Mouse (Mus musculus): Measurements from ENCODE around the gene Erg. TPM values are rescaled to one million over a fixed set of nuclear protein-coding genes. Genes with fewer than 3 reads are reported as not detected.

Erg gene
- polyA plus RNA-seq, 1 experiment from 2014 or later: 2.7 TPM

DNA sequence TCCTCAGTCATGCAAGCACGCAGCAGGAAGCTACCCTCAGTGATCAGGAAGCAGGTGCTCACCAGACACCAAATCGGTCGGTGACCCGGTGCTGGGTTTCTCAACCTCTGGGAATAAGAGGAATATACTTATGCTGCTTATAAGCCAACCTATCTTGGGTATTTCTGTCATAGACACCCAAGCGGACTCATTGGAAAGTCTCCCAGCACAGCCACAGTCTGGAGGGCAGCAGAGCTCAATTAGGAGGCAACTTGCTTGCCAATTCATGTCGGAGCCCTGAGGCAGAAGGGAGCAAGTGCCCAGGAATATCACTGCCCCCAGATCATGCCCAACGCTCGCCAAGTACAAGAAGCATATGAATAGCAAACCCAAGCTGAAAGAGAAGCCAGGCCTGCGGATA lies 184.5 kb downstream of the Erg start:
- no peaks in the 10 kb centered on the region for H3K36me3 ChIP-seq (ENCODE audit: control insufficient read depth, insufficient read depth, low read length)
- H3K9ac ChIP-seq (replicated peaks; ENCODE audit: low read depth, low read length): no peak overlapping the region
- H3K4me1 ChIP-seq (ENCODE audit: control insufficient read depth, insufficient read depth, low read length): no peaks in the 10 kb centered on the region
- no peak overlapping the region for H3K4me3 ChIP-seq (ENCODE audit: low read depth, low read length)
- no peak for ATAC-seq (ENCODE audit: insufficient number of reproducible peaks, insufficient read depth, low FRiP score, low read depth)
- 88% methylated on average over 9 of the region's 9 CpGs for WGBS
- H3K27ac ChIP-seq (ENCODE audit: low read length): no peak overlapping the region
- H3K27me3 ChIP-seq (ENCODE audit: control insufficient read depth, insufficient read depth, low read length): no peaks in the 10 kb centered on the region
- H3K4me2 ChIP-seq (replicated peaks; ENCODE audit: low read depth, low read length): no peak overlapping the region
- no peaks in the 10 kb centered on the region for H3K9me3 ChIP-seq (ENCODE audit: control insufficient read depth, low read depth, low read length)

- H3K27ac ChIP-seq (ENCODE audit: low read length): no peak overlapping the region
These were observed 187.5 kb downstream of the Erg start for GRCm38 (mm10) chr16:95398761-95399343.

DNA sequence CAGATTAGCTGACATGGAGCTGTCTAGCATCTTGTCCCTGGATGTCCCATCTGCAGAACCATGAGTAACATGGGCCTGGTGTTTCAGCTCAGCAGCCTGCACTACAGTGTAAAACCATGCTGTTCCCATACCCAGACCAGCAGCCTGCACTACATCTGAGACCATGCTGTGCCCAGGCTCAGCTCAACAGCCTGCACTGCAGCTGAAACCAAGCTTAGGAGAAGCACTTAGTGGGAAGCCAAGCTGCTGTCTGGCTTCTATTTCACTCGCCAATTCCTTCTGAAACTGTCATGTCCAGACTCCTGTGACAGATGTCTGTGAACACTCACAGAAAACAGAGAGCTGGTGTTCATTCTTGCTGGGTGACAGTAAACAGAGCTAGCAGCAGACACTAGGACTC lies 195.6 kb downstream of the Erg start:
- Histone ChIP-seq H3K9me3 (ENCODE audit: control insufficient read depth, low read depth, low read length) (no peaks in the 10 kb centered on the region), H3K4me2 (replicated peaks; ENCODE audit: low read depth, low read length) (no peak overlapping the region), H3K9ac (replicated peaks; ENCODE audit: low read depth, low read length) (no peak overlapping the region), H3K36me3 (ENCODE audit: control insufficient read depth, insufficient read depth, low read length) (no peaks in the 10 kb centered on the region), H3K4me1 (ENCODE audit: control insufficient read depth, insufficient read depth, low read length) (no peaks in the 10 kb centered on the region), H3K27ac (ENCODE audit: low read length) (no peak overlapping the region; the same call in 1 of the 2 replicates), H3K4me3 (ENCODE audit: low read depth, low read length) (no peak overlapping the region), H3K27me3 (ENCODE audit: control insufficient read depth, insufficient read depth, low read length) (no peaks in the 10 kb centered on the region)
- WGBS: 44% methylated on average over 1 of the region's 1 CpGs
- no peak for ATAC-seq (ENCODE audit: insufficient number of reproducible peaks, insufficient read depth, low FRiP score, low read depth)

More at GRCm38 (mm10) chr16:95398761-95399343, 187.5 kb downstream of the Erg start:
- H3K4me2 ChIP-seq (replicated peaks; ENCODE audit: low read depth, low read length): no peak overlapping the region
- H3K9ac ChIP-seq (replicated peaks; ENCODE audit: low read depth, low read length): no peak overlapping the region
- H3K27me3 ChIP-seq (ENCODE audit: control insufficient read depth, insufficient read depth, low read length): no peaks in the 10 kb centered on the region
- no peaks in the 10 kb centered on the region for H3K36me3 ChIP-seq (ENCODE audit: control insufficient read depth, insufficient read depth, low read length)
- WGBS: 63% methylated on average over 11 of the region's 11 CpGs
- no peaks in the 10 kb centered on the region for H3K9me3 ChIP-seq (ENCODE audit: control insufficient read depth, low read depth, low read length)
- no peaks in the 10 kb centered on the region for H3K4me1 ChIP-seq (ENCODE audit: control insufficient read depth, insufficient read depth, low read length)
- ATAC-seq (ENCODE audit: insufficient number of reproducible peaks, insufficient read depth, low FRiP score, low read depth): no peak
- no peak overlapping the region for H3K4me3 ChIP-seq (ENCODE audit: low read depth, low read length)

DNA sequence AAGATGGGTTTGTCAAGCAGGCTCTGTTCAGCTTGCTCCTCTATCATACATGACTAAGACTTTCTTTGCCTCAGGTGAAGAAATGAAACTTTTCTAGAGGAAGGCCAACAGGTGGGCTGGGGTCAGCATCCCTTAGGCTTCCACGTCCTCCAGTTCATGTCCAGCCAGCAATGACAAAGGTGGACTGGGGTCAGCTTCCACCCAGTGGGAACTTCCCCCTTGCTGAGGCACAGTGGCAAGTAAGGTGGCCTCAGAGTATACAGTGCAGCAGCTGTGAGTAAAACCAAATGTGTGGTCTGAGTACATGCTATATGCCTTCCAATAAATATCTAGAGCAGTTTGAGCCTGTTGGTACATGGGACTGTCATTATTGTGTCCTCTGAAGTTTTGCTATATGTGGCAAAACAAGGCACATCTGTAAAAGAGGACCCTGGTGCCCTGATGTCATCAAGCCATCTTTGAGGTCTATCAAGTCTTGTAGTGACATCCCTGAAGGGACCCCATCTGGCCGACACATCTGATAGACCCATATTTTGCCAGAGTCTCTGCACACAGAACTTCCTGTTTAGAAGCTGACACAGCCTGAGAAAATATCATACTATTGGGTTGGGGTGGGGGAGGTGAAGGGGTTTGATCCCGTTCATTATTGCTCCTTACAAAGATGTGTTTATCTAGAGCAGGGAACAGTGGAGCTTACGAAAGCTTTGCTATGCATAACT lies 197.4 kb downstream of the Erg start:
- H3K27ac ChIP-seq (ENCODE audit: low read length): no peak overlapping the region
- H3K9me3 ChIP-seq (ENCODE audit: control insufficient read depth, low read depth, low read length): no peaks in the 10 kb centered on the region
- H3K4me2 ChIP-seq (replicated peaks; ENCODE audit: low read depth, low read length): no peak overlapping the region
- no peak for ATAC-seq (ENCODE audit: insufficient number of reproducible peaks, insufficient read depth, low FRiP score, low read depth)
- no peak overlapping the region for H3K4me3 ChIP-seq (ENCODE audit: low read depth, low read length)
- H3K9ac ChIP-seq (replicated peaks; ENCODE audit: low read depth, low read length): no peak overlapping the region
- H3K27me3 ChIP-seq (ENCODE audit: control insufficient read depth, insufficient read depth, low read length): no peaks in the 10 kb centered on the region
- H3K36me3 ChIP-seq (ENCODE audit: control insufficient read depth, insufficient read depth, low read length): no peaks in the 10 kb centered on the region
- H3K4me1 ChIP-seq (ENCODE audit: control insufficient read depth, insufficient read depth, low read length): no peaks in the 10 kb centered on the region
- 75% methylated on average over 4 of the region's 4 CpGs for WGBS

DNA sequence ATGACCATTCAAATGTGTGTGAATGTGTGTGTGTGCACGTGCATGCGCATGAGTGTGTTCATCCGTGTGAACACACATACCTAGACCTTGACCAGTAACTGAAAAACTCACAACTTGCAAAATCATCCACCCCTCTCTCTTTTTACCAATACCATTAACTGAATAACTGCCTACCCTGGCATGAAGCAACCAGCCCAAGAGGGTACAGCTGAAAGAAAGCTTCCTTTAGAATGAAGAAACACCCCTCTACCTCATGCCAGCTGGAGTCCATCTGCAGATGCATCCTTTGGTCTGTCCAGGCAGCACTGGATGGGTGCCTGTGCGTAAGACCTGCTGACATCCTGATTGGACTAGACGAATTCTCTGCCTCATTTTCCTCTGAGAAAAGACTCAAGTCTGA lies 198.1 kb downstream of the Erg start:
- Histone ChIP-seq H3K27ac (ENCODE audit: low read length) (no peak overlapping the region), H3K4me3 (ENCODE audit: low read depth, low read length) (no peak overlapping the region), H3K9ac (replicated peaks; ENCODE audit: low read depth, low read length) (no peak overlapping the region), H3K36me3 (ENCODE audit: control insufficient read depth, insufficient read depth, low read length) (no peaks in the 10 kb centered on the region), H3K4me2 (replicated peaks; ENCODE audit: low read depth, low read length) (no peak overlapping the region), H3K9me3 (ENCODE audit: control insufficient read depth, low read depth, low read length) (no peaks in the 10 kb centered on the region), H3K27me3 (ENCODE audit: control insufficient read depth, insufficient read depth, low read length) (no peaks in the 10 kb centered on the region), H3K4me1 (ENCODE audit: control insufficient read depth, insufficient read depth, low read length) (no peaks in the 10 kb centered on the region)
- ATAC-seq (ENCODE audit: insufficient number of reproducible peaks, insufficient read depth, low FRiP score, low read depth): no peak
- 83% methylated on average over 5 of the region's 5 CpGs for WGBS

DNA sequence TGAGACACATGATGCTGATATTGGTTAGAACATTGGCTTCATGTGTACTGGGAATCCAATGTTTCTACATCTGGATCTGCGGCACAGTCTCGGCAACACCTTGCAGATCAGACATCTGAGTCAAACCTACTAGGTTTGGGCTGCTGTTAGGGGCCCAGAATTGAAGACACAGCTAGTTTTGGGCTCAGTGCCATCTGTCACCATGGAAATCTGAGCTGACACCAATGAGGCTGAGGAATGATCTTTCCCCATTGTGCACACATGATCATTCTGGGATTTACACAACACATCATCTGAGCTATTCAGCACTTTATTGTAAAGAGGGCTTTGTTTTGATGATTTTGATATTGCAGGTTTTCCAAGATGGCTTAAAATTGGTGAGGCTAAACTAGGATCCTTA lies 199.4 kb downstream of the Erg start:
- Histone ChIP-seq H3K36me3 (ENCODE audit: control insufficient read depth, insufficient read depth, low read length) (no peaks in the 10 kb centered on the region), H3K4me1 (ENCODE audit: control insufficient read depth, insufficient read depth, low read length) (no peaks in the 10 kb centered on the region), H3K4me2 (replicated peaks; ENCODE audit: low read depth, low read length) (no peak overlapping the region), H3K27ac (ENCODE audit: low read length) (no peak overlapping the region), H3K9me3 (ENCODE audit: control insufficient read depth, low read depth, low read length) (no peaks in the 10 kb centered on the region), H3K9ac (replicated peaks; ENCODE audit: low read depth, low read length) (no peak overlapping the region), H3K4me3 (ENCODE audit: low read depth, low read length) (no peak overlapping the region), H3K27me3 (ENCODE audit: control insufficient read depth, insufficient read depth, low read length) (no peaks in the 10 kb centered on the region)
- no peak for ATAC-seq (ENCODE audit: insufficient number of reproducible peaks, insufficient read depth, low FRiP score, low read depth)
- 97% methylated on average over 2 of the region's 2 CpGs for WGBS

GRCm38 (mm10) chr16:95385299-95385973 lies 201.0 kb downstream of the Erg start:
- Histone ChIP-seq H3K9me3 (ENCODE audit: control insufficient read depth, low read depth, low read length) (no peaks in the 10 kb centered on the region), H3K4me1 (ENCODE audit: control insufficient read depth, insufficient read depth, low read length) (no peaks in the 10 kb centered on the region), H3K9ac (replicated peaks; ENCODE audit: low read depth, low read length) (no peak overlapping the region), H3K27me3 (ENCODE audit: control insufficient read depth, insufficient read depth, low read length) (no peaks in the 10 kb centered on the region), H3K36me3 (ENCODE audit: control insufficient read depth, insufficient read depth, low read length) (no peaks in the 10 kb centered on the region), H3K27ac (ENCODE audit: low read length) (no peak overlapping the region), H3K4me2 (replicated peaks; ENCODE audit: low read depth, low read length) (no peak overlapping the region), H3K4me3 (ENCODE audit: low read depth, low read length) (no peak overlapping the region)
- no peak for ATAC-seq (ENCODE audit: insufficient number of reproducible peaks, insufficient read depth, low FRiP score, low read depth)
- WGBS: 86% methylated on average over 7 of the region's 7 CpGs

GRCm38 (mm10) chr16:95384590-95385148 lies 201.7 kb downstream of the Erg start:
- H3K4me3 ChIP-seq (ENCODE audit: low read depth, low read length): no peak overlapping the region
- no peak overlapping the region for H3K4me2 ChIP-seq (replicated peaks; ENCODE audit: low read depth, low read length)
- no peak overlapping the region for H3K27ac ChIP-seq (ENCODE audit: low read length)
- no peaks in the 10 kb centered on the region for H3K36me3 ChIP-seq (ENCODE audit: control insufficient read depth, insufficient read depth, low read length)
- ATAC-seq (ENCODE audit: insufficient number of reproducible peaks, insufficient read depth, low FRiP score, low read depth): no peak
- no peaks in the 10 kb centered on the region for H3K9me3 ChIP-seq (ENCODE audit: control insufficient read depth, low read depth, low read length)
- H3K9ac ChIP-seq (replicated peaks; ENCODE audit: low read depth, low read length): no peak overlapping the region
- H3K27me3 ChIP-seq (ENCODE audit: control insufficient read depth, insufficient read depth, low read length): no peaks in the 10 kb centered on the region
- no peaks in the 10 kb centered on the region for H3K4me1 ChIP-seq (ENCODE audit: control insufficient read depth, insufficient read depth, low read length)
- 95% methylated on average over 9 of the region's 9 CpGs for WGBS
